Mouse (Mus musculus) intestine, embryonic 16.5 days (tissue): ENCODE data around the gene Atg13. TPM values are rescaled to one million over a fixed set of nuclear protein-coding genes. Genes with fewer than 3 reads are reported as not detected.

Experiments
- ATAC-seq: fragments of 200-750 bp; cut with Nextera tagmentation; 2 replicates; pipeline ENCODE4 v1.8.0; 2017; ENCODE audit warnings: moderate TSS enrichment, moderate library complexity
- H3K27ac ChIP-seq: fragments of 300-500 bp; sonication (generic); 2 replicates; pipeline ENCODE4 v1.5.1; 2014; ENCODE audit warnings: mild to moderate bottlenecking, low read length
- H3K27me3 ChIP-seq: fragments of 300-500 bp; sonication (generic); replicated peaks from 2 replicates; pipeline ENCODE4 v1.6.1; 2014; ENCODE audit warnings: low read length, control low read depth, mixed read lengths; ENCODE audit not compliant: control insufficient read depth, insufficient read depth
- H3K36me3 ChIP-seq: fragments of 300-500 bp; sonication (generic); 2 replicates; pipeline ENCODE4 v1.6.1; 2014; ENCODE audit warnings: low read length, control low read depth; ENCODE audit not compliant: control insufficient read depth, insufficient read depth
- H3K4me1 ChIP-seq: fragments of 300-500 bp; sonication (generic); 2 replicates; pipeline ENCODE4 v1.6.1; 2014; ENCODE audit warnings: low read length, control low read depth, mixed read lengths; ENCODE audit not compliant: control insufficient read depth, insufficient read depth
- H3K4me2 ChIP-seq: fragments of 300-500 bp; sonication (generic); 2 replicates; pipeline ENCODE4 v1.6.1; 2014; ENCODE audit warnings: low read depth, low read length, control low read depth
- H3K4me3 ChIP-seq: fragments of 300-500 bp; sonication (generic); 2 replicates; pipeline ENCODE4 v1.5.1; 2014; ENCODE audit warnings: mild to moderate bottlenecking, low read length
- H3K9ac ChIP-seq: fragments of 300-500 bp; sonication (generic); 2 replicates; pipeline ENCODE4 v1.6.1; 2014; ENCODE audit warnings: low read depth, low read length
- H3K9me3 ChIP-seq: fragments of 300-500 bp; sonication (generic); 2 replicates; pipeline ENCODE4 v1.6.1; 2016; ENCODE audit warnings: low read length, control low read depth; ENCODE audit not compliant: control insufficient read depth
- WGBS: fragments of 180-500 bp; shearing (Covaris S2); extraction: QIAGEN DNeasy Blood & Tissue Kit; methylation state at CpG from one replicate; pipeline ENCODE4 v1.1.7; 2014; 5-methylcytosine and 5-hydroxymethylcytosine counted together
- polyA plus RNA-seq: library from polyadenylated mRNA; unstranded; fragments of >200 nt; fragmentation: Nextera tagmentation; extraction: Ambion mirVana; gene quantifications from 2 replicates; pipeline ENCODE4 v1.2.1, GENCODE M21; 2015

The Atg13 gene
- polyA plus RNA-seq, 1 experiment from 2014 or later = 22.9 TPM

GRCm38 (mm10) chr2:91701366-91701765 lies 9.0 kb downstream of the Atg13 start:
- no peak overlapping the region for H3K4me3 ChIP-seq
- H3K4me2 ChIP-seq = no peak overlapping the region
- H3K9me3 ChIP-seq = no peaks in the 10 kb centered on the region
- H3K9ac ChIP-seq = no peak overlapping the region
- no peak overlapping the region for H3K27ac ChIP-seq
- 78% methylated on average over 2 of the region's 2 CpGs for WGBS
- H3K36me3 ChIP-seq = no peaks in the 10 kb centered on the region
- 0 out of 2 replicates have a peak, but pooled peaks have one; percentile 52 for ATAC-seq
- no peaks in the 10 kb centered on the region for H3K27me3 ChIP-seq
- H3K4me1 ChIP-seq = no peaks in the 10 kb centered on the region

GRCm38 (mm10) chr2:91699225-91699624 lies 11.2 kb downstream of the Atg13 start:
- Histone ChIP-seq H3K27me3 (no peaks in the 10 kb centered on the region), H3K9ac (no peak overlapping the region), H3K4me1 (no peaks in the 10 kb centered on the region), H3K36me3 (no peaks in the 10 kb centered on the region), H3K4me3 (no peak overlapping the region), H3K4me2 (no peak overlapping the region), H3K9me3 (no peaks in the 10 kb centered on the region), H3K27ac (no peak overlapping the region)
- 66% methylated on average over 1 of the region's 1 CpGs for WGBS
- ATAC-seq = no peak

- H3K4me1 ChIP-seq = no peaks in the 10 kb centered on the region
- no peak overlapping the region for H3K4me3 ChIP-seq
- no peaks in the 10 kb centered on the region for H3K27me3 ChIP-seq
- no peaks in the 10 kb centered on the region for H3K9me3 ChIP-seq
- H3K9ac ChIP-seq = no peak overlapping the region
- no peak overlapping the region for H3K4me2 ChIP-seq
- 65% methylated on average over 1 of the region's 1 CpGs for WGBS
- H3K36me3 ChIP-seq = no peaks in the 10 kb centered on the region
- peak; percentile 89 for ATAC-seq
- no peak overlapping the region for H3K27ac ChIP-seq
Observed at GRCm38 (mm10) chr2:91696225-91696590, 14.2 kb downstream of the Atg13 start.

- H3K36me3 ChIP-seq = no peaks in the 10 kb centered on the region
- H3K4me1 ChIP-seq = no peaks in the 10 kb centered on the region
- H3K27me3 ChIP-seq = no peaks in the 10 kb centered on the region
- H3K9me3 ChIP-seq = no peaks in the 10 kb centered on the region
- ATAC-seq = peak; percentile 34; the same call in 1 of the 2 replicates
- H3K9ac ChIP-seq = no peak overlapping the region
- no peak overlapping the region for H3K4me2 ChIP-seq
- peak overlapping the region; percentile 17; the same call in 1 of the 2 replicates for H3K27ac ChIP-seq
- H3K4me3 ChIP-seq = no peak overlapping the region
- 89% methylated on average over 10 of the region's 10 CpGs for WGBS
Observed at GRCm38 (mm10) chr2:91695436-91696224, 14.7 kb downstream of the Atg13 start.

- Histone ChIP-seq H3K4me2 (no peak overlapping the region), H3K4me1 (no peaks in the 10 kb centered on the region), H3K36me3 (peaks cover 4% of the 10 kb centered on the region; the same call in 1 of the 2 replicates), H3K27me3 (no peaks in the 10 kb centered on the region), H3K27ac (no peak overlapping the region), H3K9ac (no peak overlapping the region), H3K9me3 (no peaks in the 10 kb centered on the region), H3K4me3 (no peak overlapping the region)
- WGBS = 87% methylated on average over 7 of the region's 7 CpGs
- ATAC-seq = no peak
Observed at GRCm38 (mm10) chr2:91689452-91689851, 20.9 kb downstream of the Atg13 start.

GRCm38 (mm10) chr2:91683919-91684318 lies 26.5 kb downstream of the Atg13 start:
- Histone ChIP-seq H3K9ac (no peak overlapping the region), H3K4me3 (no peak overlapping the region), H3K27me3 (no peaks in the 10 kb centered on the region), H3K4me1 (no peaks in the 10 kb centered on the region), H3K36me3 (peaks cover 14% of the 10 kb centered on the region), H3K27ac (no peak overlapping the region), H3K4me2 (no peak overlapping the region), H3K9me3 (no peaks in the 10 kb centered on the region)
- ATAC-seq = 0 out of 2 replicates have a peak, but pooled peaks have one; percentile 33
- 73% methylated on average over 8 of the region's 8 CpGs for WGBS

- ATAC-seq = peak; percentile 23; the same call in 1 of the 2 replicates
- no peak overlapping the region for H3K27ac ChIP-seq
- WGBS = 63% methylated on average over 4 of the region's 4 CpGs
- no peaks in the 10 kb centered on the region for H3K4me1 ChIP-seq
- H3K4me3 ChIP-seq = no peak overlapping the region
- H3K36me3 ChIP-seq = peaks cover 16% of the 10 kb centered on the region
- H3K4me2 ChIP-seq = no peak overlapping the region
- H3K9me3 ChIP-seq = no peaks in the 10 kb centered on the region
- H3K27me3 ChIP-seq = no peaks in the 10 kb centered on the region
- no peak overlapping the region for H3K9ac ChIP-seq
Observed at GRCm38 (mm10) chr2:91682850-91683249, 27.5 kb downstream of the Atg13 start.

GRCm38 (mm10) chr2:91676961-91677360 lies 33.4 kb downstream of the Atg13 start:
- no peak overlapping the region for H3K27ac ChIP-seq
- no peak for ATAC-seq
- peaks cover 12% of the 10 kb centered on the region for H3K36me3 ChIP-seq
- H3K4me3 ChIP-seq = no peak overlapping the region
- H3K9ac ChIP-seq = no peak overlapping the region
- no peaks in the 10 kb centered on the region for H3K4me1 ChIP-seq
- H3K27me3 ChIP-seq = no peaks in the 10 kb centered on the region
- H3K9me3 ChIP-seq = no peaks in the 10 kb centered on the region
- H3K4me2 ChIP-seq = no peak overlapping the region

GRCm38 (mm10) chr2:91676420-91676819 lies 34.0 kb downstream of the Atg13 start:
- Histone ChIP-seq H3K4me3 (no peak overlapping the region), H3K9me3 (no peaks in the 10 kb centered on the region), H3K4me2 (no peak overlapping the region), H3K27ac (no peak overlapping the region), H3K27me3 (no peaks in the 10 kb centered on the region), H3K4me1 (no peaks in the 10 kb centered on the region), H3K9ac (no peak overlapping the region), H3K36me3 (peaks cover 9% of the 10 kb centered on the region)
- no peak for ATAC-seq
- 81% methylated on average over 2 of the region's 2 CpGs for WGBS
